Mouse (Mus musculus) brain, embryonic 14.5 days (tissue): ENCODE results near the gene Ifit3.

Experiments used
- CTCF ChIP-seq: fragments of 200-500 bp; IDR thresholded peaks from 2 replicates; pipeline ENCODE4 v1.5.1; 2012; ENCODE audit warnings: inconsistent platforms, mild to moderate bottlenecking, moderate library complexity, borderline replicate concordance; ENCODE audit not compliant: insufficient read depth, insufficient read length; ENCODE audit errors: extremely low read depth
- POLR2A ChIP-seq: fragments of 200-500 bp; IDR thresholded peaks from 2 replicates; pipeline ENCODE4 v1.6.1; 2012; ENCODE audit warnings: mild to moderate bottlenecking, inconsistent platforms, borderline replicate concordance; ENCODE audit not compliant: poor library complexity, insufficient read depth, insufficient read length, severe bottlenecking; ENCODE audit errors: extremely low read depth

DNA sequence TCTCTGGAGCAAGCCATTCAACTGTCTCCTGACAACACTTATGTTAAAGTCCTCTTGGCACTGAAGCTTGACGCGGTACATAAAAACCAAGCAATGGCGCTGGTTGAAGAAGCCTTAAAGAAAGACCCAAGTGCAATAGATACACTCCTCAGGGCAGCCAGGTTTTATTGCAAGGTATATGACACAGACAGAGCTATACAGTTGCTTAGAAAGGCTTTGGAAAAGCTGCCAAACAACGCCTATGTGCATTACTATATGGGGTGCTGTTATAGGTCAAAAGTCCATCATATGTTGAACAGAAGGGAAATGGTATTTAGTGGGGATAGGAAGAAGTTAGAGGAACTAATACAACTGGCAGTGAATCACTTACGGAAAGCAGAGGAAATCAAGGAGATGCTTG is 9.7 kb upstream of the Ifit3 start:
- TF ChIP-seq CTCF (no peak), POLR2A (no peak)
